Mouse (Mus musculus) testis, adult 2 months (tissue): Measurements from ENCODE around the gene Megf8.

Experiments used
- CTCF ChIP-seq: fragments of 200-500 bp; IDR thresholded peaks from 2 replicates; pipeline ENCODE4 v1.5.1; 2012; ENCODE audit warnings: low read depth, mild to moderate bottlenecking, inconsistent platforms, low read length, moderate library complexity; ENCODE audit not compliant: control insufficient read depth, insufficient read depth, insufficient replicate concordance
- POLR2A ChIP-seq: fragments of 200-500 bp; IDR thresholded peaks from 2 replicates; pipeline ENCODE4 v1.6.1; 2012; ENCODE audit warnings: low read depth, mild to moderate bottlenecking, inconsistent platforms, low read length, moderate library complexity; ENCODE audit not compliant: control insufficient read depth

DNA sequence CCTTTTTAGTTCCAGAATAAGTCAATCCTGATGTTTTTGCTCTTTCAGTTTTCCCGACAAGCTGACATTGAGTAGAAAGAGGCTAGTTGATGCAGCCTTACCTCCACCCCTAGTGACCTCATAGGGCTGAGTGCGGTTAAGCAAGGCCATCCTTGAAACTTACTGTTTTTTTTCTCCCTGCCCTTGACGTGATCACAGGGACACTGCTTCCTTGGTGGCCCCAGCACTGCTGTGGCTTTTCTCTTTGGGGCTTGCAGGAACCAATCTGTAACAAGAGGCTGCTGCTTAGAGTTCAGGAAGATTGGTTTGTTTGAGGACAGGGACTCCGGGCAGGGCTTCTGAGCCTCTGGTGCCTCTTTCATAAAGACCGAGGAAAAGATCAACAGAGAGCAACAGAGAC, 85.0 kb downstream of the Megf8 start:
- TF ChIP-seq CTCF (no peak), POLR2A (no peak; the same call in 1 of the 2 replicates)
